In the genomic region with DNA sequence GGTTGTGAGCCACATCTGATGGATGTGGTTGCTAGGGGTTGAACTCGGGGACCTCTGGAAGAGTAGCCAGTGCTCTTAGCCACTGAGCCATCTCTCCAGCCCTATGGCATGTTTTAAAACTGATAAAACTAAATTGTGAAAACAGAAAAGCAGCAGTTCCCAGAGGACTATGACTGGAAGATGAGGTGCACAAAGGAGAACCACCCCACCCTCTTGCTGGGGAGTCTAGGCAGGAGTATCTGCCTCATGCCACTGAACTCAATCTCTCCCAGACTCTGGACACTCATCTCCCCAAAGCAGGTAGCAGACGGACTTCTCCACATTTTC, we compare ENCODE assay signal across 10 mouse cellular contexts. TPM values are rescaled to one million over a fixed set of nuclear protein-coding genes. Genes with fewer than 3 reads are reported as not detected.
A peak's percentile ranks its signal among the peaks of the same experiment; 100 is the strongest.
DNase-seq lines count a peak whose midpoint lies in the region; ATAC-seq and TF ChIP-seq lines count a peak whose summit lies in the region.
"Had no signal": no experiment of that assay in that cellular context is flagged by ENCODE, and none has a peak within 500 bp of the region (broad histone marks: within the 10 kb centered on the region; RNA-seq: fewer than 3 reads in every experiment).

No protein-coding gene starts in this region.

- H3K4me2 ChIP-seq in forebrain, embryonic 16.5 days (ENCODE audit: low read length) = no peak overlapping the region
- peak overlapping the region; percentile 75 for H3K4me2 ChIP-seq in lung, embryonic 15.5 days
- peak overlapping the region; percentile 67; the same call in 1 of the 2 replicates for H3K4me2 ChIP-seq in hindbrain, embryonic 13.5 days
- H3K4me2 ChIP-seq in myocyte (ENCODE audit: low read depth) = peak overlapping the region; percentile 85

- H3K4me3 ChIP-seq in forebrain, embryonic 10.5 days = peak overlapping the region; percentile 63
- no peak overlapping the region for H3K4me3 ChIP-seq in forebrain, embryonic 16.5 days (replicated peaks; ENCODE audit: low read length)
- H3K4me3 ChIP-seq in lung, embryonic 15.5 days = no peak overlapping the region
- H3K4me3 ChIP-seq in hindbrain, embryonic 13.5 days = no peak overlapping the region
- peak overlapping the region; percentile 61 for H3K4me3 ChIP-seq in myocyte

- WGBS in forebrain, embryonic 10.5 days = 55% methylated on average over 2 of the region's 2 CpGs
- 50% methylated on average over 2 of the region's 2 CpGs for WGBS in forebrain, embryonic 16.5 days
- WGBS in lung, embryonic 15.5 days = 27% methylated on average over 2 of the region's 2 CpGs
- WGBS in hindbrain, embryonic 13.5 days = 57% methylated on average over 2 of the region's 2 CpGs

- H3K27ac ChIP-seq in forebrain, embryonic 10.5 days = peak overlapping the region; percentile 86
- no peak overlapping the region for H3K27ac ChIP-seq in forebrain, embryonic 16.5 days (ENCODE audit: low read length)
- peak overlapping the region; percentile 94 for H3K27ac ChIP-seq in lung, embryonic 15.5 days
- no peak overlapping the region; the same call in 1 of the 2 replicates for H3K27ac ChIP-seq in hindbrain, embryonic 13.5 days

- DNase-seq in forebrain, embryonic 10.5 days (ENCODE audit: extremely low spot score, low spot score) = no peak
- no peak for DNase-seq in lung, postnatal 4 days
- no peak for DNase-seq in c-Kit-positive CD71-positive TER-119-positive erythroid progenitor cells, embryonic 14.5 days (ENCODE audit: low spot score)
- DNase-seq in natural killer cell, adult 2 months (ENCODE audit: low spot score in 2 of 2) = no peak

- peaks cover 9% of the 10 kb centered on the region for H3K79me2 ChIP-seq in myocyte (ENCODE audit: control insufficient read depth, insufficient read depth)

- H3K4me1 ChIP-seq in forebrain, embryonic 10.5 days = peaks cover 39% of the 10 kb centered on the region
- peaks cover 11% of the 10 kb centered on the region for H3K4me1 ChIP-seq in forebrain, embryonic 16.5 days (replicated peaks; ENCODE audit: control insufficient read depth, insufficient read depth, low read length)
- H3K4me1 ChIP-seq in lung, embryonic 15.5 days = peaks cover 34% of the 10 kb centered on the region
- peaks cover 16% of the 10 kb centered on the region for H3K4me1 ChIP-seq in hindbrain, embryonic 13.5 days (replicated peaks)

- H3ac ChIP-seq in myocyte (ENCODE audit: control insufficient read depth, insufficient read length) = no peak overlapping the region

- H3K9ac ChIP-seq in forebrain, embryonic 16.5 days (replicated peaks; ENCODE audit: low read depth, low read length) = no peak overlapping the region
- H3K9ac ChIP-seq in lung, embryonic 15.5 days = no peak overlapping the region
- H3K9ac ChIP-seq in hindbrain, embryonic 13.5 days = no peak overlapping the region; the same call in 1 of the 2 replicates

- no peak for TF ChIP-seq POLR2A in myocyte (IDR thresholded peaks at IDR 0.05; ENCODE audit: insufficient read length, low read depth)

- peaks cover 33% of the 10 kb centered on the region for H3K36me3 ChIP-seq in forebrain, embryonic 10.5 days (replicated peaks)
- H3K36me3 ChIP-seq in forebrain, embryonic 16.5 days (ENCODE audit: control insufficient read depth, insufficient read depth) = no peaks in the 10 kb centered on the region
- peaks cover 35% of the 10 kb centered on the region for H3K36me3 ChIP-seq in lung, embryonic 15.5 days
- peaks cover 8% of the 10 kb centered on the region for H3K36me3 ChIP-seq in hindbrain, embryonic 13.5 days
- H3K36me3 ChIP-seq in myocyte (ENCODE audit: control insufficient read depth, insufficient read depth) = no peaks in the 10 kb centered on the region

- no peaks in the 10 kb centered on the region for H3K27me3 ChIP-seq in forebrain, embryonic 10.5 days (ENCODE audit: poor library complexity, severe bottlenecking)
- no peaks in the 10 kb centered on the region for H3K27me3 ChIP-seq in forebrain, embryonic 16.5 days (replicated peaks; ENCODE audit: control insufficient read depth, insufficient read depth, low read length)
- no peaks in the 10 kb centered on the region for H3K27me3 ChIP-seq in lung, embryonic 15.5 days
- no peaks in the 10 kb centered on the region for H3K27me3 ChIP-seq in hindbrain, embryonic 13.5 days
- H3K27me3 ChIP-seq in myocyte (ENCODE audit: control insufficient read depth, insufficient read depth, insufficient read length) = no peaks in the 10 kb centered on the region

- no peaks in the 10 kb centered on the region for H3K9me3 ChIP-seq in forebrain, embryonic 10.5 days
- H3K9me3 ChIP-seq in forebrain, embryonic 16.5 days (ENCODE audit: control insufficient read depth, low read length) = no peaks in the 10 kb centered on the region
- no peaks in the 10 kb centered on the region for H3K9me3 ChIP-seq in lung, embryonic 15.5 days
- H3K9me3 ChIP-seq in hindbrain, embryonic 13.5 days = no peaks in the 10 kb centered on the region

- ATAC-seq in forebrain, embryonic 16.5 days = no peak
- ATAC-seq in lung, embryonic 15.5 days (ENCODE audit: borderline replicate concordance, extremely low read depth, low FRiP score, low TSS enrichment) = no peak
- 0 out of 2 replicates have a peak, but pooled peaks have one; percentile 17 for ATAC-seq in hindbrain, embryonic 13.5 days (ENCODE audit: low FRiP score)

TF ChIP-seq in myocyte, 11 proteins besides CTCF, POLR2A, EP300 and RAD21:
- TF ChIP-seq USF1 (IDR thresholded peaks at IDR 0.05; ENCODE audit: low read depth) (no peak), TCF3 (IDR thresholded peaks at IDR 0.05; ENCODE audit: insufficient read length, low read depth) (no peak), MYOG (IDR thresholded peaks at IDR 0.05; ENCODE audit: control insufficient read depth in 1 of 3, insufficient read depth in 1 of 3, insufficient read length in 2 of 3, low read depth in 2 of 3) (no peak), POLR2AphosphoS2 (IDR thresholded peaks at IDR 0.05; ENCODE audit: insufficient read length, low read depth) (no peak), SRF (IDR thresholded peaks at IDR 0.05; ENCODE audit: control insufficient read depth, insufficient read length, low read depth) (no peak), E2F4 (IDR thresholded peaks at IDR 0.05; ENCODE audit: insufficient read depth) (no peak), MYOD1 (IDR thresholded peaks at IDR 0.05; ENCODE audit: control insufficient read depth in 1 of 3, insufficient read length in 2 of 3, low read depth in 2 of 3) (no peak), MAX (IDR thresholded peaks at IDR 0.05; ENCODE audit: low read depth) (no peak), CEBPB (IDR thresholded peaks at IDR 0.05; ENCODE audit: insufficient read depth, poor library complexity, severe bottlenecking) (no peak), TCF12 (IDR thresholded peaks at IDR 0.05; ENCODE audit: insufficient read depth, poor library complexity, severe bottlenecking) (no peak), REST (IDR thresholded peaks at IDR 0.05; ENCODE audit: insufficient read depth, insufficient read length) (no peak)

RNA-seq across cellular contexts. Expression of a gene that starts 0.9 kb away (rescaled TPM):
- polyA plus RNA-seq in forebrain, embryonic 10.5 days (2016; fragmentation: Nextera tagmentation; extraction: Ambion mirVana) = 2.4 and 2.6 TPM in 2 replicates
- polyA plus RNA-seq in forebrain, embryonic 16.5 days (2015; fragmentation: Nextera tagmentation; extraction: Ambion mirVana) = 1.6 and 1.9 TPM in 2 replicates
- 4.2 and 4.6 TPM in 2 replicates for polyA plus RNA-seq in lung, embryonic 15.5 days (2015; fragmentation: Nextera tagmentation; extraction: Ambion mirVana)
- 1.3 and 1.4 TPM in 2 replicates for polyA plus RNA-seq in hindbrain, embryonic 13.5 days (2015; fragmentation: Nextera tagmentation; extraction: Ambion mirVana)
- polyA plus RNA-seq in myocyte (2012; fragmentation: generic; extraction: Trizol) = 9.1 TPM

RNA-seq across cellular contexts. Expression of a gene that starts 15.1 kb away (rescaled TPM):
- 58.3 and 59.0 TPM in 2 replicates for polyA plus RNA-seq in forebrain, embryonic 10.5 days (2016; fragmentation: Nextera tagmentation; extraction: Ambion mirVana)
- 9.3 and 12.6 TPM in 2 replicates for polyA plus RNA-seq in forebrain, embryonic 16.5 days (2015; fragmentation: Nextera tagmentation; extraction: Ambion mirVana)
- 82.4 and 82.5 TPM in 2 replicates for polyA plus RNA-seq in lung, embryonic 15.5 days (2015; fragmentation: Nextera tagmentation; extraction: Ambion mirVana)
- 20.0 and 23.5 TPM in 2 replicates for polyA plus RNA-seq in hindbrain, embryonic 13.5 days (2015; fragmentation: Nextera tagmentation; extraction: Ambion mirVana)
- 44.8 TPM for polyA plus RNA-seq in myocyte (2012; fragmentation: generic; extraction: Trizol)

RNA-seq across cellular contexts. Expression of a gene that starts 20.9 kb away (rescaled TPM):
- 11.5 and 13.2 TPM in 2 replicates for polyA plus RNA-seq in forebrain, embryonic 10.5 days (2016; fragmentation: Nextera tagmentation; extraction: Ambion mirVana)
- 23.4 and 24.5 TPM in 2 replicates for polyA plus RNA-seq in forebrain, embryonic 16.5 days (2015; fragmentation: Nextera tagmentation; extraction: Ambion mirVana)
- polyA plus RNA-seq in lung, embryonic 15.5 days (2015; fragmentation: Nextera tagmentation; extraction: Ambion mirVana) = 11.7 and 13.3 TPM in 2 replicates
- polyA plus RNA-seq in hindbrain, embryonic 13.5 days (2015; fragmentation: Nextera tagmentation; extraction: Ambion mirVana) = 18.9 and 20.1 TPM in 2 replicates
- polyA plus RNA-seq in myocyte (2012; fragmentation: generic; extraction: Trizol) = 43.6 TPM

RNA-seq across cellular contexts. Expression of a gene that starts 22.6 kb away (rescaled TPM):
- not detected in 2 replicates for polyA plus RNA-seq in forebrain, embryonic 10.5 days (2016; fragmentation: Nextera tagmentation; extraction: Ambion mirVana)
- polyA plus RNA-seq in forebrain, embryonic 16.5 days (2015; fragmentation: Nextera tagmentation; extraction: Ambion mirVana) = not detected in 2 replicates
- polyA plus RNA-seq in lung, embryonic 15.5 days (2015; fragmentation: Nextera tagmentation; extraction: Ambion mirVana) = not detected in 2 replicates
- polyA plus RNA-seq in hindbrain, embryonic 13.5 days (2015; fragmentation: Nextera tagmentation; extraction: Ambion mirVana) = not detected in 2 replicates
- polyA plus RNA-seq in myocyte (2012; fragmentation: generic; extraction: Trizol) = not detected
- polyA plus RNA-seq: C2C12; inflammation-experienced regulatory T-cells, adult 6 months had no signal

RNA-seq across cellular contexts. Expression of a gene that starts 25.6 kb away (rescaled TPM):
- polyA plus RNA-seq in forebrain, embryonic 10.5 days (2016; fragmentation: Nextera tagmentation; extraction: Ambion mirVana) = 331 and 343 TPM in 2 replicates
- 48.1 and 52.2 TPM in 2 replicates for polyA plus RNA-seq in forebrain, embryonic 16.5 days (2015; fragmentation: Nextera tagmentation; extraction: Ambion mirVana)
- 148 and 150 TPM in 2 replicates for polyA plus RNA-seq in lung, embryonic 15.5 days (2015; fragmentation: Nextera tagmentation; extraction: Ambion mirVana)
- 27.1 and 29.6 TPM in 2 replicates for polyA plus RNA-seq in hindbrain, embryonic 13.5 days (2015; fragmentation: Nextera tagmentation; extraction: Ambion mirVana)
- 18.4 TPM for polyA plus RNA-seq in myocyte (2012; fragmentation: generic; extraction: Trizol)

Comparison
In these comparisons a context has a peak if more than half of its experiments do, and no peak if none do; other contexts are left out.
1. H3K27ac ChIP-seq: peak in forebrain, embryonic 10.5 days (single experiment) and lung, embryonic 15.5 days (single experiment); none in forebrain, embryonic 16.5 days (single experiment) and hindbrain, embryonic 13.5 days (single experiment).
2. H3K4me3 ChIP-seq: peak in forebrain, embryonic 10.5 days (single experiment) and myocyte (single experiment); none in forebrain, embryonic 16.5 days (single experiment), lung, embryonic 15.5 days (single experiment) and hindbrain, embryonic 13.5 days (single experiment).